Mouse (Mus musculus): Measurements from ENCODE around the gene Elof1.

DNA sequence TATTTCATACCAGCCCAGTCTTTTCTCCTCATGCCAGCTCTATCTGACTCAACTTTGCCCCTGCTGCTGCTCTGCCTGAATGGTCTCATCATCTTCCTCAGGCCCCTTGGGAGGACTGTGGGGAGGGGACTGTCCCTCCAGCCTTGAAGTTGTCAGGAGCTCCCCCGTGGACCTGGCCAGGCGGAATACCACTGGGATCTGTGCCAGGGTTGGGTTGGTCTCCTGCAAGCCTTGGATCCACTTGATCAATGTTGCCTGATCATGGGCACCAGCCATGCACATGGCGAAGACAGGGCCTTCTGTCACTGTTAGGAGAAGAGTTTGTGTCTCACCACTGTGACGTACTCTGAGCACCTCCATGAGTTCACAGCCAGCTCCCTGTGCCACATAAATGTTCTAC, 44.7 kb downstream of the Elof1 start:
- TF ChIP-seq CHD2 (IDR thresholded peaks at IDR 0.05; ENCODE audit: low read depth, low read length): no peak
- no peak for TF ChIP-seq ZNF384 (IDR thresholded peaks at IDR 0.05; ENCODE audit: low read depth, low read length)
- no peak for TF ChIP-seq MAFK (IDR thresholded peaks at IDR 0.05; ENCODE audit: insufficient read depth, low read depth, low read length)
- no peak for TF ChIP-seq ZC3H11A (IDR thresholded peaks at IDR 0.05; ENCODE audit: borderline replicate concordance, low read depth, low read length)
- TF ChIP-seq HCFC1 (IDR thresholded peaks at IDR 0.05; ENCODE audit: borderline replicate concordance, insufficient read depth, low read length): no peak

Data from ES-E14 (cell line).